Mouse (Mus musculus) midbrain, embryonic 14.5 days (tissue): Measurements from ENCODE around the gene Spata31d1d. TPM values are rescaled to one million over a fixed set of nuclear protein-coding genes. Genes with fewer than 3 reads are reported as not detected.

ENCODE experiments used
- ATAC-seq: fragments of 200-750 bp; cut with Nextera tagmentation; 2 replicates; pipeline ENCODE4 v1.8.0; 2017; ENCODE audit warnings: moderate number of reproducible peaks, moderate library complexity; ENCODE audit not compliant: low FRiP score, low TSS enrichment
- DNase-seq: peaks from one replicate; pipeline ENCODE4 v3.0.0-alpha.2; 2015
- H3K27ac ChIP-seq: fragments of 300-500 bp; sonication (generic); replicated peaks from 2 replicates; pipeline ENCODE4 v1.5.1; 2014; ENCODE audit warnings: mild to moderate bottlenecking, low read depth, low read length, moderate library complexity
- H3K27me3 ChIP-seq: fragments of 300-500 bp; sonication (generic); 2 replicates; pipeline ENCODE4 v1.6.1; 2014; ENCODE audit warnings: low read length, control low read depth, mixed read lengths; ENCODE audit not compliant: control insufficient read depth, insufficient read depth
- H3K36me3 ChIP-seq: fragments of 300-500 bp; sonication (generic); 2 replicates; pipeline ENCODE4 v1.6.1; 2014; ENCODE audit warnings: low read length, control low read depth; ENCODE audit not compliant: control insufficient read depth, insufficient read depth
- H3K4me1 ChIP-seq: fragments of 300-500 bp; sonication (generic); 2 replicates; pipeline ENCODE4 v1.6.1; 2014; ENCODE audit warnings: mild to moderate bottlenecking, antibody characterized with exemption, low read length, control low read depth; ENCODE audit not compliant: control insufficient read depth, insufficient read depth
- H3K4me2 ChIP-seq: fragments of 300-500 bp; sonication (generic); 2 replicates; pipeline ENCODE4 v1.6.1; 2014; ENCODE audit warnings: mild to moderate bottlenecking, low read length, moderate library complexity
- H3K4me3 ChIP-seq: fragments of 300-500 bp; sonication (generic); replicated peaks from 2 replicates; pipeline ENCODE4 v1.5.1; 2014; ENCODE audit warnings: low read depth, low read length
- H3K9ac ChIP-seq: fragments of 300-500 bp; sonication (generic); replicated peaks from 2 replicates; pipeline ENCODE4 v1.6.1; 2014; ENCODE audit warnings: mild to moderate bottlenecking, low read length, moderate library complexity
- H3K9me3 ChIP-seq: fragments of 300-500 bp; sonication (generic); 2 replicates; pipeline ENCODE4 v1.6.1; 2016; ENCODE audit warnings: low read length, control low read depth, mixed read lengths; ENCODE audit not compliant: control insufficient read depth
- WGBS: fragments of 180-500 bp; shearing (Covaris S2); extraction: QIAGEN DNeasy Blood & Tissue Kit; methylation state at CpG from one replicate; pipeline ENCODE4 v1.1.7; 2014; 5-methylcytosine and 5-hydroxymethylcytosine counted together
- polyA plus RNA-seq: library from polyadenylated mRNA; unstranded; fragments of >200 nt; fragmentation: Nextera tagmentation; extraction: Ambion mirVana; gene quantifications from 2 replicates; pipeline ENCODE4 v1.2.1, GENCODE M21; 2014

Spata31d1d gene
- polyA plus RNA-seq, 1 experiment from 2014 or later = not detected

GRCm38 (mm10) chr13:59695781-59696180 is 35.8 kb downstream of the Spata31d1d start:
- ATAC-seq (no peak), DNase-seq (no peak)
- no peaks in the 10 kb centered on the region for H3K27me3 ChIP-seq
- no peaks in the 10 kb centered on the region for H3K36me3 ChIP-seq
- H3K9ac ChIP-seq = no peak overlapping the region
- 92% methylated on average over 7 of the region's 7 CpGs for WGBS
- no peak overlapping the region for H3K4me3 ChIP-seq
- H3K9me3 ChIP-seq = no peaks in the 10 kb centered on the region
- no peak overlapping the region for H3K4me2 ChIP-seq
- H3K27ac ChIP-seq = no peak overlapping the region
- no peaks in the 10 kb centered on the region for H3K4me1 ChIP-seq

- Histone ChIP-seq H3K4me3 (no peak within 1 kb of the TSS), H3K9me3 (no peaks in the 10 kb centered on the region), H3K9ac (no peak within 1 kb of the TSS), H3K36me3 (no peaks in the 10 kb centered on the region), H3K4me2 (no peak within 1 kb of the TSS), H3K27ac (no peak within 1 kb of the TSS), H3K4me1 (no peaks in the 10 kb centered on the region), H3K27me3 (no peaks in the 10 kb centered on the region)
- DNase-seq = no peak
- no peak for ATAC-seq
- WGBS = 91% methylated on average over 3 of the region's 3 CpGs
Measured at GRCm38 (mm10) chr13:59694008-59694407, 37.5 kb downstream of the Spata31d1d start, which contains the start of gene 4921517D22Rik. Gene 4921517D22Rik, minus strand, starts transcription at chr13:59694108.

GRCm38 (mm10) chr13:59691478-59691877 is 40.1 kb downstream of the Spata31d1d start:
- Histone ChIP-seq H3K4me2 (no peak overlapping the region), H3K27me3 (no peaks in the 10 kb centered on the region), H3K4me1 (no peaks in the 10 kb centered on the region), H3K9me3 (no peaks in the 10 kb centered on the region), H3K4me3 (no peak overlapping the region), H3K27ac (no peak overlapping the region), H3K9ac (no peak overlapping the region), H3K36me3 (no peaks in the 10 kb centered on the region)
- DNase-seq = peak; percentile 23
- ATAC-seq = no peak
- WGBS = 5% methylated on average over 10 of the region's 10 CpGs

GRCm38 (mm10) chr13:59690576-59690975 is 41.0 kb downstream of the Spata31d1d start:
- H3K4me2 ChIP-seq = no peak overlapping the region
- 87% methylated on average over 7 of the region's 7 CpGs for WGBS

DNA sequence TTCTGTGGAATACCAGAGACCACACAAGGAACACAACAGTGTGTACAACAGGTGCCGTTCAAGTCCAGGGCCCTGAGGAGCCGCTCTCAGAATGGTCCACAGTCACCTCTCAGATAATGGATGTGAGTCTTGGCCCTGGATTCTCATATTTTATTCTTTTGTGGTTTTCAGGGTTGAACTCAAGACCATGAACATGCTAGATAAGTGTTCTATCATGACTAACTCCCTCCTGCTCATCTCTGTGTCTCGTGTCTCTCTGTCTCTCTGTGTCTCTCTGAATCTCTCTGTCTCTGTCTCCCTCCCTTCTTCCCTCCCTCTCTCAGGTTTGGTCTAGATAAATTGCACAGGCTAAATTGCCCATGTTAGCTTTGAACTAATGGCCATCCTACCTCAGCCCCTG is 41.7 kb downstream of the Spata31d1d start:
- WGBS = 94% methylated on average over 3 of the region's 3 CpGs
- Histone ChIP-seq H3K27me3 (no peaks in the 10 kb centered on the region), H3K4me1 (no peaks in the 10 kb centered on the region), H3K36me3 (no peaks in the 10 kb centered on the region), H3K9ac (no peak overlapping the region), H3K27ac (no peak overlapping the region), H3K9me3 (no peaks in the 10 kb centered on the region), H3K4me2 (no peak overlapping the region), H3K4me3 (no peak overlapping the region)
- DNase-seq (no peak), ATAC-seq (no peak)

More at GRCm38 (mm10) chr13:59690576-59690975, 41.0 kb downstream of the Spata31d1d start:
- H3K36me3 ChIP-seq = no peaks in the 10 kb centered on the region
- H3K9me3 ChIP-seq = no peaks in the 10 kb centered on the region
- no peak overlapping the region for H3K27ac ChIP-seq
- no peaks in the 10 kb centered on the region for H3K27me3 ChIP-seq
- no peak overlapping the region for H3K4me3 ChIP-seq
- DNase-seq (no peak), ATAC-seq (no peak)
- H3K4me1 ChIP-seq = no peaks in the 10 kb centered on the region
- no peak overlapping the region for H3K9ac ChIP-seq

GRCm38 (mm10) chr13:59689313-59689712 is 42.2 kb downstream of the Spata31d1d start:
- no peaks in the 10 kb centered on the region for H3K27me3 ChIP-seq
- no peak overlapping the region for H3K27ac ChIP-seq
- DNase-seq (no peak), ATAC-seq (no peak)
- no peak overlapping the region for H3K4me2 ChIP-seq
- no peaks in the 10 kb centered on the region for H3K36me3 ChIP-seq
- H3K9ac ChIP-seq = no peak overlapping the region
- H3K9me3 ChIP-seq = no peaks in the 10 kb centered on the region
- 89% methylated on average over 9 of the region's 9 CpGs for WGBS
- H3K4me3 ChIP-seq = no peak overlapping the region
- H3K4me1 ChIP-seq = no peaks in the 10 kb centered on the region

DNA sequence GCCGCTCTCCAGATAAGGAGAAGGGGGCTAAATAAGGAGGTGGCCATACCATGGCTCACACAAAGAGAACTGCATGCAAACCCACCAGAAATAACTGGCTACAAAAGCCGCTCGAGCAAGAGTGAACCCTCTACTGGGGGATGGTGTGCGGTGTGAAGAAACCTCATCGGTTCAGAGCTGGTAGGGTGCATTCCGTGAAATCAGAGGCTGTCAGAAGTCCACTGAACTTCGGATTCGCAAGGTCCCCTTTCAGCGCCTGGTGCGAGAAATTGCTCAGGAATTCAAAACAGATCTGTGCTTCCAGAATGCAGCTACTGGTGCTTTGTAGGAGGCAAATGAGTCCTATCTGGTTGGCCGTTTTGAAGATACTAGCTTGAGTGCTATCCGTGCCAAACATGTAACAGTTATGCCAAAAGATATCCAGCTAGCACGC is 43.2 kb downstream of the Spata31d1d start:
- WGBS = 73% methylated on average over 13 of the region's 13 CpGs
- no peak for ATAC-seq

GRCm38 (mm10) chr13:59685236-59685635 is 46.3 kb downstream of the Spata31d1d start:
- Histone ChIP-seq H3K9ac (no peak overlapping the region), H3K27me3 (no peaks in the 10 kb centered on the region), H3K9me3 (no peaks in the 10 kb centered on the region), H3K4me3 (no peak overlapping the region), H3K4me1 (no peaks in the 10 kb centered on the region), H3K27ac (no peak overlapping the region), H3K36me3 (no peaks in the 10 kb centered on the region), H3K4me2 (no peak overlapping the region)
- ATAC-seq (no peak), DNase-seq (no peak)
- WGBS = 90% methylated on average over 3 of the region's 3 CpGs

More for the DNA sequence above, 43.2 kb downstream of the Spata31d1d start:
- no peaks in the 10 kb centered on the region for H3K4me1 ChIP-seq
- no peaks in the 10 kb centered on the region for H3K9me3 ChIP-seq
- no peak overlapping the region for H3K4me3 ChIP-seq
- no peak overlapping the region for H3K4me2 ChIP-seq
- H3K9ac ChIP-seq = no peak overlapping the region
- no peak overlapping the region for H3K27ac ChIP-seq
- no peaks in the 10 kb centered on the region for H3K27me3 ChIP-seq
- no peaks in the 10 kb centered on the region for H3K36me3 ChIP-seq
- no peak for DNase-seq

DNA sequence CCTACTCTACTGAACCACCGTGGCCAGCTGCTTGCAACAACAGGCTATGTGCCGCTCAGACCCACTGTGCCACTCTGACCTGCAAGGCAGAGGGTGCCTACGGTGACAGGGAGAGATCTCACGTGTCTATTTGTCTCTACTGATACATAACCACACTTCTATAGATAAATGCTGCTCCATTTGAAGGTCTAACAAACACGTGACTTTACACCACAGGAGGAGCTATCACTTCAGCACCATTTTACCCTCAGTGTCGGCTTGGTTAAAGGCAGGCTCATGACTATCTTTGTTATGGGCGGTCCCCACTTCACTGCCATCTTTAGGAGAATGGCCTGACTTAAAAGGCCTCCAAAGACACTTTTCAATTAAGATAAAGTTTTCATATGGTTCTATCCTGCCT is 48.9 kb downstream of the Spata31d1d start:
- no peak for ATAC-seq
- Histone ChIP-seq H3K27ac (no peak overlapping the region), H3K4me1 (no peaks in the 10 kb centered on the region), H3K4me2 (no peak overlapping the region), H3K27me3 (no peaks in the 10 kb centered on the region), H3K9ac (no peak overlapping the region), H3K9me3 (no peaks in the 10 kb centered on the region), H3K36me3 (no peaks in the 10 kb centered on the region), H3K4me3 (no peak overlapping the region)
- DNase-seq = no peak
- WGBS = 45% methylated on average over 7 of the region's 7 CpGs
